Mouse (Mus musculus) lung, adult 2 months (tissue): ENCODE measurements around the gene Klhl26.

ENCODE experiments used
- CTCF ChIP-seq: fragments of 200-500 bp; IDR thresholded peaks from 2 replicates; pipeline ENCODE4 v1.5.1; 2011; ENCODE audit warnings: mild to moderate bottlenecking, low read length, control low read depth; ENCODE audit not compliant: insufficient read depth
- POLR2A ChIP-seq: fragments of 200-500 bp; IDR thresholded peaks from 2 replicates; pipeline ENCODE4 v1.6.1; 2011; ENCODE audit warnings: low read depth, mild to moderate bottlenecking, control low read depth, low read length, borderline replicate concordance; ENCODE audit errors: extremely low read depth

GRCm38 (mm10) chr8:70486941-70487520, 10.3 kb upstream of the Klhl26 start, which contains the start of gene Tmem59l:
- TF ChIP-seq POLR2A (no peak), CTCF (no peak)
